Mouse (Mus musculus): ENCODE data around the gene Thrsp. TPM values are rescaled to one million over a fixed set of nuclear protein-coding genes. Genes with fewer than 3 reads are reported as not detected.
A peak's percentile ranks its signal among the peaks of the same experiment; 100 is the strongest.
"Not testable (repeated sequence)": the region's sequence is repeated elsewhere in the genome, so short reads cannot be mapped to it uniquely, and the experiment has no call there.

Gene Thrsp
- 45.2 and 95.3 TPM in 2 replicates for polyA plus RNA-seq (2012; rRNA removed)

GRCm38 (mm10) chr7:97416906-97417777, at the start of gene Thrsp:
TSS of gene Thrsp (minus strand) at chr7:97417730.
- no peak for DNase-seq (ENCODE audit: low spot score)

GRCm38 (mm10) chr7:97455577-97455976, 38.0 kb upstream of the Thrsp start:
- no peak for DNase-seq (ENCODE audit: low spot score)

- DNase-seq (ENCODE audit: low spot score), result no peak
Observed at GRCm38 (mm10) chr7:97454795-97455194, 37.3 kb upstream of the Thrsp start.

GRCm38 (mm10) chr7:97453141-97453921, 35.8 kb upstream of the Thrsp start:
- DNase-seq (ENCODE audit: low spot score), result no peak

GRCm38 (mm10) chr7:97452196-97452595, 34.7 kb upstream of the Thrsp start:
- no peak for DNase-seq (ENCODE audit: low spot score)

GRCm38 (mm10) chr7:97451023-97451422, 33.5 kb upstream of the Thrsp start, which contains the start of gene Kctd14:
TSS of gene Kctd14 (plus strand) at chr7:97451323.
- not testable (repeated sequence) for DNase-seq (ENCODE audit: low spot score)

- DNase-seq (ENCODE audit: low spot score), result no peak
Observed at GRCm38 (mm10) chr7:97447050-97447531, 29.6 kb upstream of the Thrsp start.

- DNase-seq (ENCODE audit: low spot score), result peak; percentile 30
Observed at GRCm38 (mm10) chr7:97446171-97446925, 28.8 kb upstream of the Thrsp start.

- DNase-seq (ENCODE audit: low spot score), result no peak
Observed at GRCm38 (mm10) chr7:97438986-97439385, 21.5 kb upstream of the Thrsp start.

- DNase-seq (ENCODE audit: low spot score), result no peak
Observed at GRCm38 (mm10) chr7:97434517-97434916, 17.0 kb upstream of the Thrsp start.

- not testable (repeated sequence) for DNase-seq (ENCODE audit: low spot score)
Observed at GRCm38 (mm10) chr7:97433517-97433916, 16.0 kb upstream of the Thrsp start.

- DNase-seq (ENCODE audit: low spot score), result no peak
Observed at GRCm38 (mm10) chr7:97429705-97430104, 12.2 kb upstream of the Thrsp start.

GRCm38 (mm10) chr7:97427778-97428420, 10.4 kb upstream of the Thrsp start:
- DNase-seq (ENCODE audit: low spot score), result no peak

- no peak for DNase-seq (ENCODE audit: low spot score)
Observed at GRCm38 (mm10) chr7:97427296-97427695, 9.8 kb upstream of the Thrsp start.

- no peak for DNase-seq (ENCODE audit: low spot score)
Observed at GRCm38 (mm10) chr7:97426566-97426965, 9.0 kb upstream of the Thrsp start.

GRCm38 (mm10) chr7:97424621-97425245, 7.2 kb upstream of the Thrsp start:
- peak; percentile 85 for DNase-seq (ENCODE audit: low spot score)

GRCm38 (mm10) chr7:97423754-97424153, 6.2 kb upstream of the Thrsp start:
- DNase-seq (ENCODE audit: low spot score), result no peak

GRCm38 (mm10) chr7:97420958-97421651, 3.6 kb upstream of the Thrsp start:
- no peak for DNase-seq (ENCODE audit: low spot score)

- no peak for DNase-seq (ENCODE audit: low spot score)
Observed at GRCm38 (mm10) chr7:97420406-97420805, 2.9 kb upstream of the Thrsp start.

- no peak for DNase-seq (ENCODE audit: low spot score)
Observed at GRCm38 (mm10) chr7:97419163-97419562, 1.6 kb upstream of the Thrsp start.

Data from urinary bladder, adult 2 months (tissue).